Mouse (Mus musculus) E14TG2a.4 (cell line): ENCODE results near the gene Abca15.

Source experiments
- H3K27me3 ChIP-seq: 2 replicates; pipeline ENCODE4 v1.6.1; 2014; ENCODE audit warnings: low read length, control low read depth; ENCODE audit not compliant: insufficient read depth
- H3K36me3 ChIP-seq: 2 replicates; pipeline ENCODE4 v1.6.1; 2014; ENCODE audit warnings: low read length, control low read depth; ENCODE audit not compliant: insufficient read depth
- H3K4me1 ChIP-seq: replicated peaks from 2 replicates; pipeline ENCODE4 v1.6.1; 2014; ENCODE audit warnings: low read depth, low read length, control low read depth
- H3K4me3 ChIP-seq: replicated peaks from 2 replicates; pipeline ENCODE4 v1.5.1; 2014; ENCODE audit warnings: mild to moderate bottlenecking, low read length
- H3K9me3 ChIP-seq: 2 replicates; pipeline ENCODE4 v1.6.1; 2014; ENCODE audit warnings: low read length, control low read depth
- CTCF ChIP-seq: conservative IDR thresholded peaks from 2 replicates; pipeline ENCODE4 v1.5.1; 2014; ENCODE audit warnings: low read length
- NANOG ChIP-seq: IDR thresholded peaks from 2 replicates; pipeline ENCODE4 v1.6.1; 2014; ENCODE audit warnings: borderline replicate concordance, low read length, mixed read lengths
- POU5F1 ChIP-seq: IDR thresholded peaks from 2 replicates; pipeline ENCODE4 v1.6.1; 2014; ENCODE audit warnings: low read length, borderline replicate concordance

Abca15 gene

DNA sequence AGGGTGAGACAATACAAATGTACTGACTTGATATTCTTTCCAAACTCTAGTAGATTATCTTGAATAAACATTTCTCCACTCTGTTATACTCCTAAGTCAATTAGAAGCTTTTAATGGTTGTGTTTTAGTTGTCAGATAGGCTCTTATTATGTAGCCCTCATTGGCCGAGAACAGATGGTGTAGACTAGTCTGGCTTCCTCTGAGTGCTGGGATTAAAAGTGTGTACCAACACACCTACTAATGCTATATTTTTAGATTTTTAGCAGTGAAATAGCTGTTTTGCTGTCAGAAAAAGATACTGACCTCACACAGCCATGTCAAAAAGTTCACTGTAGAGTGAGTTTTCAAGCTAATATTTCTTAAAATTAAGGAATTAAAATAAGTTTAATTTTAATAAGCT lies 83.9 kb downstream of the Abca15 start:
- H3K36me3 ChIP-seq = no peaks in the 10 kb centered on the region
- no peaks in the 10 kb centered on the region for H3K27me3 ChIP-seq
- no peak for TF ChIP-seq POU5F1
- no peak for TF ChIP-seq CTCF
- TF ChIP-seq NANOG = no peak
- H3K4me3 ChIP-seq = no peak overlapping the region
- no peaks in the 10 kb centered on the region for H3K9me3 ChIP-seq
- H3K4me1 ChIP-seq = 0 out of 2 replicates have a peak, but pooled peaks cover 5% of the 10 kb centered on the region

DNA sequence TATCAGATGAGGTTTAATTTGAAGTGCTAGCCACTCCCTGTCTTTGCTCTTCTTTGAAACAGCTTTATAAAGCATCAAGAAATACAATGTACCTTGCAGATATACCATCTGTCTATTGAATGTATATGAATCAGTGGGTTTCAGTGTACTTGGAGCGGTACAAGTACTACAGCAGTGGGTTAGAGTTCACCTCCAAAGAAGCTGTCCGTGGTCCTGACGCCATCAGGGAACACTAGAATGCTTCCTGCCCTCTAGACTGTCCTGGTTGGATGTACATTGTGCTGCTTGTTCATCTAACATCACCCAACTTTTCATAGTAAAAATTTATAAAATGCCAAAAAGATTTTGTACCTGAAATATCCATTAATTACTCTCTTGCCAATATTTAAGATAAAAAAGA lies 98.2 kb downstream of the Abca15 start:
- Histone ChIP-seq H3K4me3 (no peak overlapping the region), H3K4me1 (no peaks in the 10 kb centered on the region), H3K9me3 (no peaks in the 10 kb centered on the region), H3K36me3 (no peaks in the 10 kb centered on the region), H3K27me3 (no peaks in the 10 kb centered on the region)
- TF ChIP-seq CTCF = no peak
- no peak for TF ChIP-seq POU5F1
- TF ChIP-seq NANOG = no peak

DNA sequence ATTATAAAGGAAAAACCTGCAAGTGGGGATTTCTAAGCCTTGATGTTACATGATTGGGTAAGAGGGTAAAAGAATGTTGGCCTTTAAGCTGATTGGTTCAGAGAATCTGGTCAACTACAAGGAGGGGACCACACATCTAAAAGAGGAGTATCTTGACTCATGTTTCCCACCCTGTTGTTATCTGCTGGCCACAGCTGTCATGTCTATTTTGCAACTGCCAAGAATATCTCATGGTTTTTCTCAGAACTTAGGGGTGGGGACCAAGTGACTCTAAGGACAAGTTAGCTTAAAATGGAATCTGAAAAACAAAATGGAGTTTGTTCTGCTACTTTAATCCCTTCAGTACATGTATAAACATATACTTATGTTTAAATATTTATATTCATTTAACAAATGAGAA lies 103.0 kb downstream of the Abca15 start:
- TF ChIP-seq CTCF (no peak), POU5F1 (no peak), NANOG (no peak)
- no peaks in the 10 kb centered on the region for H3K36me3 ChIP-seq
- no peak overlapping the region for H3K4me3 ChIP-seq
- H3K27me3 ChIP-seq = no peaks in the 10 kb centered on the region
- no peaks in the 10 kb centered on the region for H3K4me1 ChIP-seq
- no peaks in the 10 kb centered on the region for H3K9me3 ChIP-seq
